30 mouse cellular contexts compared by ENCODE assay signal in genomic region chr11:118484169-118484568, GRCm38 (mm10). TPM values are rescaled to one million over a fixed set of nuclear protein-coding genes. Genes with fewer than 3 reads are reported as not detected.
DNase-seq lines count a peak whose midpoint lies in the region; TF ChIP-seq lines count a peak whose summit lies in the region.
"Had no signal": no experiment of that assay in that cellular context is flagged by ENCODE, and none has a peak within 500 bp of the region (broad histone marks: within the 10 kb centered on the region; RNA-seq: fewer than 3 reads in every experiment).

No protein-coding gene starts in this region.

- H3K27me3 ChIP-seq in embryonic facial prominence, embryonic 10.5 days (replicated peaks; ENCODE audit: low read depth, poor library complexity, severe bottlenecking) = peaks cover 5% of the 10 kb centered on the region
- H3K27me3 ChIP-seq: CH12.LX; forebrain, embryonic 12.5 days; hindbrain, embryonic 12.5 days; intestine, embryonic 15.5 days; liver, embryonic 12.5 days; midbrain, embryonic 12.5 days had no signal

- H3K4me1 ChIP-seq in embryonic facial prominence, embryonic 10.5 days = peaks cover 28% of the 10 kb centered on the region
- H3K4me1 ChIP-seq: forebrain, embryonic 12.5 days; heart, embryonic 15.5 days; intestine, embryonic 15.5 days; liver, embryonic 12.5 days; midbrain, embryonic 12.5 days had no signal

- 83% methylated on average over 8 of the region's 8 CpGs for WGBS in embryonic facial prominence, embryonic 10.5 days

- intact Hi-C loops in heart, postnatal 25 days (cut with DNase I) = no loop called here

- no peaks in the 10 kb centered on the region for H3K9me3 ChIP-seq in embryonic facial prominence, embryonic 10.5 days
- H3K9me3 ChIP-seq: forebrain, embryonic 12.5 days; heart, embryonic 15.5 days; hindbrain, embryonic 12.5 days; intestine, embryonic 15.5 days; liver, embryonic 12.5 days; midbrain, embryonic 12.5 days had no signal

- peak overlapping the region; percentile 36; the same call in 1 of the 2 replicates for H3K27ac ChIP-seq in layer of hippocampus, adult 2 months
- no peak overlapping the region for H3K27ac ChIP-seq in embryonic facial prominence, embryonic 10.5 days (replicated peaks)
- H3K27ac ChIP-seq: forebrain, embryonic 12.5 days; heart, embryonic 15.5 days; hindbrain, embryonic 12.5 days; hindbrain, postnatal 0 days; intestine, embryonic 15.5 days; liver, embryonic 12.5 days; midbrain, embryonic 12.5 days had no signal

- TF ChIP-seq CTCF in layer of hippocampus, adult 2 months (conservative IDR thresholded peaks at IDR 0.05) = no peak

- no peak overlapping the region for H3K4me3 ChIP-seq in layer of hippocampus, adult 2 months
- H3K4me3 ChIP-seq in embryonic facial prominence, embryonic 10.5 days = no peak overlapping the region
- H3K4me3 ChIP-seq: erythroblast, embryonic 14.5 days; forebrain, embryonic 12.5 days; heart, embryonic 15.5 days; hindbrain, embryonic 12.5 days; intestine, embryonic 15.5 days; liver, embryonic 12.5 days; midbrain, embryonic 12.5 days; myocyte had no signal

- peak; percentile 61 for DNase-seq in cerebellum, adult 11 months
- DNase-seq in cerebellum, postnatal 4 days (ENCODE audit: low spot score in 2 of 2) = no peak
- DNase-seq in layer of hippocampus, adult 2 months (ENCODE audit: low spot score in 2 of 2) = no peak
- DNase-seq in layer of hippocampus, adult 11-12 months (ENCODE audit: low spot score) = no peak
- DNase-seq in cerebellum, adult 9-10 months = peak; percentile 70
- DNase-seq in cerebellum, postnatal 36 days = peak; percentile 59 to 73
- DNase-seq in embryonic facial prominence, embryonic 10.5 days (ENCODE audit: low spot score) = no peak
- DNase-seq in heart, postnatal 25 days (ENCODE audit: low spot score) = no peak
- DNase-seq: adrenal gland, adult 8-10 months; heart, postnatal 36 days; kidney, adult 8-10 months; kidney, postnatal 10 days; liver, postnatal 0 days; lung, postnatal 36 days; retina, postnatal 1 day; right cerebral cortex, postnatal 14 days; thymus, postnatal 4 days had no signal

- H3K36me3 ChIP-seq in embryonic facial prominence, embryonic 10.5 days (replicated peaks) = peaks cover 71% of the 10 kb centered on the region
- H3K36me3 ChIP-seq: heart, embryonic 15.5 days had no signal

RNA-seq across cellular contexts. Expression of gene Engase, which starts 7.5 kb away (rescaled TPM):
- 10 to 100 TPM; 14.8 TPM for total RNA-seq in layer of hippocampus, adult 2 months (2021)
- polyA plus RNA-seq in embryonic facial prominence, embryonic 10.5 days (2016; fragmentation: Nextera tagmentation; extraction: Ambion mirVana) = 7.9 and 8.5 TPM in 2 replicates
- total RNA-seq in heart, postnatal 25 days (2021) = 1 to 10 TPM; 5.7 to 6.3 TPM

RNA-seq across cellular contexts. Expression of gene C1qtnf1, which starts 56.2 kb away (rescaled TPM):
- 1 to 10 TPM; 3.0 to 3.9 TPM for total RNA-seq in layer of hippocampus, adult 2 months (2021)
- polyA plus RNA-seq in embryonic facial prominence, embryonic 10.5 days (2016; fragmentation: Nextera tagmentation; extraction: Ambion mirVana) = 2.6 and 3.4 TPM in 2 replicates
- total RNA-seq in heart, postnatal 25 days (2021) = 10 to 100 TPM; 17.7 to 31.0 TPM
- total RNA-seq: common myeloid progenitor, adult 5-6 weeks; megakaryocyte, adult 5-6 weeks had no signal
- polyA plus RNA-seq: activated CD4-positive, CD25-positive, alpha-beta regulatory T cell, adult 4 months; erythroblast, embryonic 14.5 days had no signal

Comparison
In these comparisons a context has a peak if more than half of its experiments do, and no peak if none do; other contexts are left out.
1. DNase-seq: peak in cerebellum, adult 11 months (single experiment), cerebellum, adult 9-10 months (single experiment) and cerebellum, postnatal 36 days (2 of 2); none in cerebellum, postnatal 4 days (0 of 2), layer of hippocampus, adult 2 months (0 of 2), layer of hippocampus, adult 11-12 months (single experiment), embryonic facial prominence, embryonic 10.5 days (single experiment) and heart, postnatal 25 days (single experiment).